Mouse (Mus musculus) adrenal gland, adult 2 months (tissue): ENCODE measurements around the gene Fpgs. TPM values are rescaled to one million over a fixed set of nuclear protein-coding genes. Genes with fewer than 3 reads are reported as not detected.

Experiments used
- DNase-seq: peaks from one replicate; pipeline ENCODE4 v3.0.0; 2021
- microRNA-seq, 2 experiments: library from miRNA; unstranded; fragments of <30 nt; microRNA quantifications; one replicate each; pipeline ENCODE4 v1.2.0; 2021
- polyA plus RNA-seq: library from polyadenylated mRNA; depleted of rRNA; stranded (reverse); fragments of >200 nt; gene quantifications from 2 replicates; pipeline ENCODE4 v1.2.3, GENCODE M21; 2012; rRNA removed
- total RNA-seq, 2 experiments: library from RNA; stranded (reverse); gene quantifications; 2 replicates each; pipeline ENCODE4 v1.2.3; 2021

The Fpgs gene
- total and polyA plus RNA-seq, 3 experiments, result 7.5 to 48.2 (median 13.9) TPM

DNA sequence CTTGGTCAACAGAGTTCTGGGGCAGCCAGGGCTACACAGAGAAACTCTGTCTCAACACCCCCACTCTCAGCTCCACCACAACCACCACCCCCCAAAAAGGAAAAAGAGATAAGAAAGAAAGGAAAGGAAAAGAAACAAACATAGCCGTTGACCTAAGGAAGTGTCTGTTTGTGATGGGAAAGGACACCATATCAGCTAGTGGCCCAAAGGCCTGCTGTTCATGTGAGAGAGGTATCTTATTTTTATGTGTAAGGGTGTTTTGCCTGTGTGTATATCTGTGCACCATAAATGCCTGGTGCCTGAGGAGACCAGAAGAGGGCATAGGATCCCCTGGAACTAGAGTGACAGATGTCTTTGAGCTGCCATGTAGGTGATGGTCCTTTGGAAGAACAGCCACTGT is 64.3 kb downstream of the Fpgs start:
- no peak for DNase-seq

DNA sequence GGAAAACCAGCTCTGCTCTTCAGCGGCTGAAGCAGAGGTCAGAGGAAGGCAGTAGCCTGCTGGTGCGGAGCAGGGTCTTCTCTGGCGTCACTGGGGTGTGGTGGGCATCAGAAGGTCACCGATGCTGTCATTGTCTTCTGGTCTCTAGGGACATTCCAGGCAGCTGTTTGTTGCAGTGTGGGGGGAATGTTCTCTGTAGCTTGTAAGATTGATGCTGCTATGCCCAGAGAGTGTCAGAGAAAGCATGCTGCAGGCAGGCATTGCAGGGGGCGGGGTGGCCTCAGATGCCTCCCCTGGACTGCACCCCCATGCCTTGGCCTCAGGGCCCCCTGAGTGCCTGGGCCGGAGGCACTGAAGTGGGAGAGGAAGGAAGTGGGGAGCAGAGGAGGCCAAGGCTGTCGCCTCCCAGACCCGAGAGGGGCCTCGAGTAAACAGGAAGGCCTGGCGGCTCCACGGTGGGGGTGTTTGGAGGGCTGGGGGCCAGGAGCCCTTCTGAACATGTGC is 66.1 kb downstream of the Fpgs start:
- peak; percentile 80 for DNase-seq

DNA sequence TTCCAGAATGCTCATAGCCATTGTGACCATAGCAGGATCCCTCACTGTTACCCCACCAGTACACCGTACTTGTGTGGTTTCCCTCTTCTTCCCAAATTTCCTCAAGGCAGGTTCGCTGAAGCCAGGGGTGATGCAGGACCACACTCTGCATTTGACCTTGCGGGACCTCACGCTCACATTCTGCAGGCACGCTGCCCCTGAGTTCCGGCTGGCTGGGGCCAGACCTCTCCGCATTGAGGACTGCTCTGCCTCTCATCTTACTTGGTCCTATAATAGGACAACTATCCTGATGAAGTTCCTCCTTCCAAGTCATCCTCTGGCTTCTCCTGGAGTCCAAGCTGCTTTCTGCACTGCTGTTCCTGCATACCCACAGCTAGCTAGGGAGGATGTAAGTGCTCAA is 67.3 kb downstream of the Fpgs start:
- DNase-seq, result no peak

GRCm38 (mm10) chr2:32634277-32635105 is 69.5 kb downstream of the Fpgs start:
- no peak for DNase-seq

DNA sequence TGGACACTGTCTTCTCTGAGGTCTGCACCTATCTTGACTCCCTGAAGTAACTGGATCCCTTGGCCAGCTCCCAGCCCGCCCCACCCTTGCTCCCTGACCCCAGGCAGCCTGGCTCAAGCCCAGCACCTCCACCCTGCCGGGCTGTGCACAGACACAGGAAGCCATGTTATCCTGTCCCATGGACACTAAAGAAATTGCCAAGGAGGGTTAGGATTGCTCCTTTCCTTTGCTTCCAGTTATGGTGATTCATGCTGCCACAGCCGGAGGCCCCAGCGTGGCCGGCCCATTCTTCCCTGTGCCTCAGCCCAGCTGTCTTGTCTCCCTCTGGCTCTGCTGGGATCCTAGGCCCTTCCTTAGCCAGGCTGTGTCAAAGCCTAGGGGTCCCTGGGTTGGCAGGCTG is 70.3 kb downstream of the Fpgs start:
- peak; percentile 55 for DNase-seq

Small RNA genes within 50 kb of the gene (microRNA-seq; reads per million reads assigned to microRNA genes)
- gene Gm47291 (0 reads per million in 2 experiments), gene Mir1954 (0 reads per million in 2 experiments), gene Mir2861 (0 to 0.66 reads per million in 2 experiments), gene Mir3960 (0 reads per million in 2 experiments), gene Mir8093 (0 to 0.44 reads per million in 2 experiments)

Other genes starting within 250 kb of the Fpgs start
- gene Fam102a, start 168.8 kb downstream of the Fpgs start, total RNA-seq, result 10 to 100 TPM; 37.1 to 40.8 TPM
- gene Fam102a, start 168.8 kb downstream of the Fpgs start, polyA plus RNA-seq, result 40.2 and 43.1 TPM in 2 replicates
- 10 to 100 TPM; 52.7 to 67.4 TPM for gene Dpm2, start 133.3 kb downstream of the Fpgs start, total RNA-seq
- gene Dpm2, start 133.3 kb downstream of the Fpgs start, polyA plus RNA-seq, result 160 and 165 TPM in 2 replicates
- under 1 TPM in 1 of 2 experiments, not detected in 1; 0.29 TPM for gene Pip5kl1, start 129.3 kb downstream of the Fpgs start, total RNA-seq
- 0.10 TPM in 1 of 2 replicates, not detected in the other for gene Pip5kl1, start 129.3 kb downstream of the Fpgs start, polyA plus RNA-seq
- not detected for gene 9430097D07Rik, start 128.5 kb downstream of the Fpgs start, total RNA-seq
- not detected in 2 replicates for gene 9430097D07Rik, start 128.5 kb downstream of the Fpgs start, polyA plus RNA-seq
- gene St6galnac4, start 117.0 kb downstream of the Fpgs start, total RNA-seq, result 10 to 100 TPM in 1 of 2 experiments, 1 to 10 TPM in 1; 5.6 to 14.5 TPM
- 15.4 and 18.5 TPM in 2 replicates for gene St6galnac4, start 117.0 kb downstream of the Fpgs start, polyA plus RNA-seq
- gene St6galnac6, start 104.4 kb downstream of the Fpgs start, total RNA-seq, result 10 to 100 TPM; 55.2 to 55.6 TPM
- 115 and 122 TPM in 2 replicates for gene St6galnac6, start 104.4 kb downstream of the Fpgs start, polyA plus RNA-seq
- 10 to 100 TPM; 40.6 to 59.0 TPM for gene Ak1, start 82.4 kb downstream of the Fpgs start, total RNA-seq
- 66.6 and 67.7 TPM in 2 replicates for gene Ak1, start 82.4 kb downstream of the Fpgs start, polyA plus RNA-seq
- 100 to 1,000 TPM; 100 to 128 TPM for gene Eng, start 57.5 kb downstream of the Fpgs start, total RNA-seq
- 266 and 281 TPM in 2 replicates for gene Eng, start 57.5 kb downstream of the Fpgs start, polyA plus RNA-seq
- gene Cdk9, start 8.9 kb upstream of the Fpgs start, total RNA-seq, result 10 to 100 TPM; 69.7 to 74.7 TPM
- gene Cdk9, start 8.9 kb upstream of the Fpgs start, polyA plus RNA-seq, result 131 and 132 TPM in 2 replicates
- 10 to 100 TPM; 11.3 to 19.1 TPM for gene Sh2d3c, start 16.9 kb upstream of the Fpgs start, total RNA-seq
- gene Sh2d3c, start 16.9 kb upstream of the Fpgs start, polyA plus RNA-seq, result 47.0 and 50.8 TPM in 2 replicates
- not detected for gene 6330409D20Rik, start 36.9 kb upstream of the Fpgs start, total RNA-seq
- gene 6330409D20Rik, start 36.9 kb upstream of the Fpgs start, polyA plus RNA-seq, result not detected in 2 replicates
- gene Tor2a, start 53.1 kb upstream of the Fpgs start, total RNA-seq, result 10 to 100 TPM; 18.7 to 26.5 TPM
- 70.6 and 74.0 TPM in 2 replicates for gene Tor2a, start 53.1 kb upstream of the Fpgs start, polyA plus RNA-seq
- under 1 TPM; 0.24 to 0.35 TPM for gene Ttc16, start 71.5 kb upstream of the Fpgs start, total RNA-seq
- 0.31 and 0.37 TPM in 2 replicates for gene Ttc16, start 71.5 kb upstream of the Fpgs start, polyA plus RNA-seq
- 10 to 100 TPM in 1 of 2 experiments, 1 to 10 TPM in 1; 4.0 to 14.3 TPM for gene Ptrh1, start 71.6 kb upstream of the Fpgs start, total RNA-seq
- 5.0 and 6.3 TPM in 2 replicates for gene Ptrh1, start 71.6 kb upstream of the Fpgs start, polyA plus RNA-seq
- gene Cfap157, start 80.3 kb upstream of the Fpgs start, total RNA-seq, result not detected
- gene Cfap157, start 80.3 kb upstream of the Fpgs start, polyA plus RNA-seq, result not detected in 2 replicates
- 10 to 100 TPM; 19.3 to 29.5 TPM for gene Stxbp1, start 143.1 kb upstream of the Fpgs start, total RNA-seq
- gene Stxbp1, start 143.1 kb upstream of the Fpgs start, polyA plus RNA-seq, result 8.0 and 8.1 TPM in 2 replicates
- gene Fam129b, start 172.0 kb upstream of the Fpgs start, total RNA-seq, result 10 to 100 TPM; 14.8 to 27.4 TPM
- gene Fam129b, start 172.0 kb upstream of the Fpgs start, polyA plus RNA-seq, result 20.1 and 21.6 TPM in 2 replicates